Mouse (Mus musculus): ENCODE results near the gene Ubl4b. TPM values are rescaled to one million over a fixed set of nuclear protein-coding genes. Genes with fewer than 3 reads are reported as not detected.

Gene Ubl4b
- not detected in 2 replicates for polyA plus RNA-seq (2015; fragmentation: Nextera tagmentation; extraction: Ambion mirVana)

GRCm38 (mm10) chr3:107554842-107555241, at the start of gene Ubl4b:
TSS of gene Ubl4b (minus strand) at chr3:107555073.
- WGBS: 89% methylated on average over 2 of the region's 2 CpGs
- no peak within 1 kb of the TSS for H3K27ac ChIP-seq (replicated peaks)
- H3K4me3 ChIP-seq: no peak within 1 kb of the TSS
- H3K9ac ChIP-seq: no peak within 1 kb of the TSS
- no peak for ATAC-seq (ENCODE audit: low read depth)
- H3K27me3 ChIP-seq: peaks cover 66% of the 10 kb centered on the region
- no peaks in the 10 kb centered on the region for H3K9me3 ChIP-seq
- H3K4me1 ChIP-seq (replicated peaks): peaks cover 21% of the 10 kb centered on the region
- H3K36me3 ChIP-seq: no peaks in the 10 kb centered on the region
- H3K4me2 ChIP-seq: no peak within 1 kb of the TSS

- H3K4me3 ChIP-seq: no peak overlapping the region
- H3K36me3 ChIP-seq: no peaks in the 10 kb centered on the region
- H3K9me3 ChIP-seq: no peaks in the 10 kb centered on the region
- H3K9ac ChIP-seq: no peak overlapping the region
- H3K4me2 ChIP-seq: no peak overlapping the region
- H3K27me3 ChIP-seq: peaks cover 83% of the 10 kb centered on the region
- WGBS: 52% methylated on average over 6 of the region's 6 CpGs
- no peak for ATAC-seq (ENCODE audit: low read depth)
- no peak overlapping the region for H3K27ac ChIP-seq (replicated peaks)
- peaks cover 15% of the 10 kb centered on the region for H3K4me1 ChIP-seq (replicated peaks)
Observed at GRCm38 (mm10) chr3:107600127-107600526, 45.3 kb upstream of the Ubl4b start.

GRCm38 (mm10) chr3:107597586-107598389, 42.9 kb upstream of the Ubl4b start:
- Histone ChIP-seq H3K4me3 (no peak overlapping the region), H3K9me3 (no peaks in the 10 kb centered on the region), H3K36me3 (no peaks in the 10 kb centered on the region), H3K4me1 (replicated peaks) (peaks cover 20% of the 10 kb centered on the region), H3K9ac (no peak overlapping the region), H3K27ac (replicated peaks) (no peak overlapping the region), H3K27me3 (peaks cover 94% of the 10 kb centered on the region), H3K4me2 (no peak overlapping the region)
- 4% methylated on average over 22 of the region's 22 CpGs for WGBS
- ATAC-seq (ENCODE audit: low read depth): no peak

GRCm38 (mm10) chr3:107597134-107597533, 42.3 kb upstream of the Ubl4b start:
- no peak for ATAC-seq (ENCODE audit: low read depth)
- H3K4me2 ChIP-seq: no peak overlapping the region
- H3K4me3 ChIP-seq: no peak overlapping the region
- no peaks in the 10 kb centered on the region for H3K36me3 ChIP-seq
- peaks cover 95% of the 10 kb centered on the region for H3K27me3 ChIP-seq
- no peak overlapping the region for H3K27ac ChIP-seq (replicated peaks)
- WGBS: under 1% methylated on average over 24 of the region's 24 CpGs
- no peak overlapping the region for H3K9ac ChIP-seq
- H3K4me1 ChIP-seq (replicated peaks): peaks cover 20% of the 10 kb centered on the region
- H3K9me3 ChIP-seq: no peaks in the 10 kb centered on the region

GRCm38 (mm10) chr3:107596559-107596958, 41.7 kb upstream of the Ubl4b start:
- Histone ChIP-seq H3K4me1 (replicated peaks) (peaks cover 20% of the 10 kb centered on the region), H3K9me3 (no peaks in the 10 kb centered on the region), H3K27ac (replicated peaks) (no peak overlapping the region), H3K4me2 (no peak overlapping the region), H3K27me3 (peaks cover 95% of the 10 kb centered on the region), H3K36me3 (no peaks in the 10 kb centered on the region), H3K9ac (no peak overlapping the region), H3K4me3 (no peak overlapping the region)
- WGBS: under 1% methylated on average over 26 of the region's 26 CpGs
- ATAC-seq (ENCODE audit: low read depth): no peak

GRCm38 (mm10) chr3:107595938-107596461, 41.1 kb upstream of the Ubl4b start:
- ATAC-seq (ENCODE audit: low read depth): no peak
- Histone ChIP-seq H3K4me2 (0 out of 2 replicates have a peak overlapping the region, but pooled peaks have one; percentile 52), H3K27ac (replicated peaks) (no peak overlapping the region), H3K27me3 (peaks cover 95% of the 10 kb centered on the region), H3K9ac (no peak overlapping the region), H3K36me3 (no peaks in the 10 kb centered on the region), H3K4me3 (no peak overlapping the region), H3K4me1 (replicated peaks) (peaks cover 20% of the 10 kb centered on the region), H3K9me3 (no peaks in the 10 kb centered on the region)
- WGBS: under 1% methylated on average over 34 of the region's 34 CpGs

GRCm38 (mm10) chr3:107595264-107595937, 40.5 kb upstream of the Ubl4b start:
- H3K9ac ChIP-seq: peak overlapping the region; percentile 47
- peaks cover 89% of the 10 kb centered on the region for H3K27me3 ChIP-seq
- ATAC-seq (ENCODE audit: low read depth): peak; percentile 32; the same call in 1 of the 2 replicates

GRCm38 (mm10) chr3:107594662-107595263, 39.9 kb upstream of the Ubl4b start, which contains the start of gene Alx3:
TSS of gene Alx3 (plus strand) at chr3:107595031.
- peak; percentile 44; the same call in 1 of the 2 replicates for ATAC-seq (ENCODE audit: low read depth)
- H3K9ac ChIP-seq: peak within 1 kb of the TSS; percentile 47

More at GRCm38 (mm10) chr3:107595264-107595937, 40.5 kb upstream of the Ubl4b start:
- H3K4me2 ChIP-seq: peak overlapping the region; percentile 52
- under 1% methylated on average over 48 of the region's 50 CpGs for WGBS
- H3K4me1 ChIP-seq (replicated peaks): peaks cover 20% of the 10 kb centered on the region
- peak overlapping the region; percentile 31 for H3K4me3 ChIP-seq
- no peaks in the 10 kb centered on the region for H3K9me3 ChIP-seq
- H3K36me3 ChIP-seq: no peaks in the 10 kb centered on the region
- no peak overlapping the region for H3K27ac ChIP-seq (replicated peaks)

GRCm38 (mm10) chr3:107593632-107594031, 38.8 kb upstream of the Ubl4b start:
- no peak overlapping the region for H3K4me2 ChIP-seq
- no peak for ATAC-seq (ENCODE audit: low read depth)
- H3K36me3 ChIP-seq: no peaks in the 10 kb centered on the region
- peaks cover 20% of the 10 kb centered on the region for H3K4me1 ChIP-seq (replicated peaks)
- 15% methylated on average over 2 of the region's 2 CpGs for WGBS
- no peak overlapping the region for H3K9ac ChIP-seq
- H3K9me3 ChIP-seq: no peaks in the 10 kb centered on the region
- H3K27me3 ChIP-seq: peaks cover 86% of the 10 kb centered on the region
- no peak overlapping the region for H3K4me3 ChIP-seq
- H3K27ac ChIP-seq (replicated peaks): no peak overlapping the region

More at GRCm38 (mm10) chr3:107594662-107595263, 39.9 kb upstream of the Ubl4b start, which contains the start of gene Alx3:
- Histone ChIP-seq H3K4me2 (peak within 1 kb of the TSS; percentile 52), H3K9me3 (no peaks in the 10 kb centered on the region), H3K27me3 (peaks cover 86% of the 10 kb centered on the region), H3K4me3 (peak within 1 kb of the TSS; percentile 31), H3K4me1 (replicated peaks) (peaks cover 20% of the 10 kb centered on the region), H3K36me3 (no peaks in the 10 kb centered on the region), H3K27ac (replicated peaks) (no peak within 1 kb of the TSS)
- WGBS: 2% methylated on average over 41 of the region's 46 CpGs

GRCm38 (mm10) chr3:107591612-107592011, 36.7 kb upstream of the Ubl4b start:
- Histone ChIP-seq H3K4me3 (no peak overlapping the region), H3K4me2 (no peak overlapping the region), H3K27ac (replicated peaks) (no peak overlapping the region), H3K4me1 (replicated peaks) (peaks cover 20% of the 10 kb centered on the region), H3K9ac (no peak overlapping the region), H3K27me3 (peaks cover 92% of the 10 kb centered on the region), H3K9me3 (no peaks in the 10 kb centered on the region), H3K36me3 (no peaks in the 10 kb centered on the region)
- WGBS: 78% methylated on average over 1 of the region's 1 CpGs
- ATAC-seq (ENCODE audit: low read depth): no peak

GRCm38 (mm10) chr3:107586504-107586903, 31.6 kb upstream of the Ubl4b start:
- no peak overlapping the region for H3K27ac ChIP-seq (replicated peaks)
- H3K4me2 ChIP-seq: no peak overlapping the region
- no peaks in the 10 kb centered on the region for H3K9me3 ChIP-seq
- WGBS: 73% methylated on average over 6 of the region's 6 CpGs
- H3K4me3 ChIP-seq: no peak overlapping the region
- H3K27me3 ChIP-seq: peaks cover 92% of the 10 kb centered on the region
- no peak overlapping the region for H3K9ac ChIP-seq
- H3K4me1 ChIP-seq (replicated peaks): peaks cover 8% of the 10 kb centered on the region; the same call in 1 of the 2 replicates
- H3K36me3 ChIP-seq: no peaks in the 10 kb centered on the region
- ATAC-seq (ENCODE audit: low read depth): no peak

Measured in neural tube, embryonic 13.5 days (tissue).